Mouse (Mus musculus) spleen, embryonic (tissue): ENCODE results near the gene Clec16a.

ENCODE experiments used
- CTCF ChIA-PET: fragments of 350-600 bp; sonication (Branson Sonifier 250); formaldehyde crosslinking; loops from one replicate; lab custom pipeline; 2022; lab: Charles Lee

Clec16a gene

DNA sequence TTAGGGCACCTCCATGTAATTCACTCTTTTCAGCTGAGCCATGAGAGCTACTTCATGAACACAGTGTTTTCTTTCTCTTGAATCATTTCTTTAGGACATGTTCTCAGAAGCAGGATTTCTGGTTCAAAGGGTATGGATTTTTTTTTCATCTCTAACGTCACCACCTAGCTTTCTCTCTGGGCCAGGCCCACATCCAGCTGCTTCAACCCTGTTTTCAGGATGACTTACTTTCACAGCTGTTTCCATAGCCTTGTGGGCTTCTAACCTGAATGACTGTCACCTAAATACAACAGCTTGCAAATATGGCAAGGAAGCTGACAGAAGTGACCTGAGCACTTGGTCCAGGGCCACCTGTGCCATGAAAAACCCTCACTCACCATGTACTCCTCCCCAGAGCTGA, 96.0 kb downstream of the Clec16a start:
- CTCF ChIA-PET: interaction anchor here (0.5 to 0.6 kb wide), 2 partner anchors 83 to 87 kb away, joined by 3 read pairs; no protein-coding TSS in a partner anchor

DNA sequence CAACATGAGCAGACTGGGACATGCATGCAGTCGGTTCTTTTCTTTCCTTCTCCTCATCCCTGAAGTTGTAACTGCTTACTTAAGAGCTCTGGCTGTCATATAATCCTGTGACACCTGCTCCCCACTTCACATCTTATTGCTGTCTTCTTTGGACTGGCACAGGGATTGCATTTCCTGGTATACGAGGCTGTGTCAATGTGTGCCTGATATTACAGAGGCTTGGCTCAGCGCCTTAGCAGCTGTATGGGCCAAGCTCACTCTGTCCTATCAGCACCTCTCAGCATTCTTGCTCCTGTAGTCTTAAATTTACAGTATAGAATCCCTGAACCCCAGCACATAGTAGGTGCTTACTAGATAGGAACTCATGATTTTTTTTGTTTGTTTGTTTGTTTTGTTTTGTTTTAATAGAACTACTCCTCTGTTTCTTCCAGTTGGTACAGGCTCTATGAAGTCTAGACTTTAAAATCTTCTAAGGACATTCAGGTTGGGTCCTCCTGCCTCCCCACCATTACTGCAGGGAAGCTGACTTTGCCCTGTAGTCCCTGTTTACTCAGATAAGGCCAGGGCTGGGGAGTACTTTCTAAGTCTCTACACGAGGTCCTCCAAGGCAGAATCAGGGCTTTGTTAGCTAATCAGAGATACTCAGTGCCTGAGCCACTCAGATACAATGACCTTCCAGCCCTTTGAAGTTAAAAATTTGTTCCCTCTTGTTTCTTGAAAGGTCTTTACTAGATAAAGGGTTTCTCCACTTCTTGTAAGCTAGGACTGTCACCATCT, 97.9 kb downstream of the Clec16a start:
- CTCF ChIA-PET: no interaction called here

GRCm38 (mm10) chr16:10644238-10644637, 99.1 kb downstream of the Clec16a start:
- CTCF ChIA-PET: no interaction called here

DNA sequence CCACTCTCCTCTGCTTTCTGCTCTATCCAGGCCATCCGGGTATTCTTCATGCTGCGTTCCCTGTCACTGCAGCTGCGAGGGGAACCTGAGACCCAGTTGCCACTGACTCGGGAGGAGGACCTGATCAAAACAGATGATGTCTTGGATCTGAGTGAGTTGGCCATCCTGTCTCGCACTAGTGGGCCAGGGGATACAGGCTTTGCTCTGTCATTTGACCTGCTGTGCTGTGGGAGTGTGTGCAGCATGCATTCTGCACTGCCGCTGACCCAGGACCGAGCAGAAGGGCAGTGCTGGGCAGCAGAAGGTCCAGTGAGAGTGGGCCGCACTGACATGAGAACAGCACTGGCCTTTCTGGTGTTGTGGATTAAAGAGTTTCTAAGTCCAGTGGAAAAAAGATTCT, 99.6 kb downstream of the Clec16a start:
- CTCF ChIA-PET: no interaction called here

DNA sequence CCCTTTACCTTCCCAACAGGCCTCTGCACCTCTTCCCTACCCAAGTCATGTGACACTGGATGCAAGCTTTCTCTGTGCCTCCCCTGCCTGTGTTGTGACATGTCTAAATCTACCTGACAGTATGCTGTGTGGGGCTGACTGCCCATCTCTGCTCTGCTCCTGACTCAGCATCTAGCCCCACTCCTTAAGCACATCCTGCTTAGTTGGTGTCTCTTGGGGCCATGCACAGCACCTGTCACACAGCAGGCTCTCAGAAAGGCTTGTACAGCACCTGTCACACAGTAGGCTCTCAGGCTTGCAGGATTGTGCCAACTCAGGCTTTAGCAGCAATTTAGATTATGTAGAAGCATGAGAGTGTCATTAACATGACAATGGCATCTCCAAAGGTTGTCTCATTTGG, 106.7 kb downstream of the Clec16a start:
- CTCF ChIA-PET: no interaction called here

GRCm38 (mm10) chr16:10652935-10653334, 107.8 kb downstream of the Clec16a start:
- CTCF ChIA-PET: no interaction called here

- CTCF ChIA-PET: interaction anchor here (0.7 kb wide), 1 partner anchor 11 kb away, joined by 4 read pairs; no protein-coding TSS in a partner anchor
Observed at GRCm38 (mm10) chr16:10655236-10655635, 110.1 kb downstream of the Clec16a start.

DNA sequence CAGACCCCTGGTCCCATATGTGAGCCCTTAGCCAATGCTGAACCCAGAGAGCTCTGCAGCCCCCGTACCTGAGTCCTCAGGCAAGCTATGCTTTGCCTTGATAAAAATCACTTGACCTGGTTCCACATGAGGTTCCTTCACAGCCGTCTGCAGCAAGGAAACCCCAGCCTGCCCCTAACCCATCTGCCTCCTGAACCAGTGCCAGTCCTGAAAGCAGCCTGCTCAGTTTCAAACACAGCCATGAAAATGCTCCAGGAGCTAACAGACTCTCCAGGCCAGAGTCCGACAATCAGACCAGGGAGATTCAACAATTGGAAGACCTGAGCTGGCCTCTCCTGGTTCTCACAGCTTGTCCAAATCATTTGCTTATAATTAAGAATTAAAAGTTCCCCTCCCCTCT, 110.8 kb downstream of the Clec16a start:
- CTCF ChIA-PET: interaction anchor here (0.5 kb wide), 1 partner anchor 93 kb away, joined by 4 read pairs; no protein-coding TSS in a partner anchor

DNA sequence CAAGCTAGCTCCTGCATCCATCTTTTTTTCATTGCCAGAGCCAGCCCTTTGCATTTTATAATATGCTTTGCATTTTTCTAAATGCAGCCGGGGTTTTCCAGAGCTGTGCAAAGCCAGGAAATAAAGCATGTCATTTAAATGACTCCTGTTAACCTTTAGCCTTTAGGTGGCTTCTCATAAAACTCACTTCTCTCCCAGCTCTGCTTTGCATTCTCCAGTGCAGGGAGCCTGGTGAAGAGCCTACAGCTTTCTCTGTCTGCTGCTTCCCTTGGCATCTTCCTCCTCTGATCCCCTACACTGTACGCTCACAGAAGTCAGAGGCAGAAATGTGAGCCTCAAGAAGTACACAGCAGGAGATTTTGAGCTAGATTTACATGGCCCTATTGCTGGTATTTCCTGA, 111.3 kb downstream of the Clec16a start:
- CTCF ChIA-PET: no interaction called here

DNA sequence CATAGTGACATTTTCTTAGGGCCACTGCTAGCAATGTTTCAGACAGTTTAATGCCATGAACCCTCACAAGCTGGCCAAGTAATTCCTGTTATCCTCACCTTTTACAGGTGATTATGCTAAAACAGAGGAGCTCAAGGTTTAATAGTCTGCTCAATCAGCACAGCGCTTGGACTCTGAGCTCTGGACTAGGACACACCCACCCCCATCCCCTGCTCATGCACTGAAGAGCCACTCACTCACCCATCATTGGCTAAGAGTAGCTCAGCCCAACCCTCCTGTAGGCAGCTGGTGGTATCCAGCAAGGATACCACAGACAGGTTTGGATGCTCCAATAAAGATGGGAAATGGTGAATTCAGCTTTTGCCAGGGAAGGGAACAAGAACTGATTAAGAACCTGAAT, 111.8 kb downstream of the Clec16a start:
- CTCF ChIA-PET: no interaction called here

- CTCF ChIA-PET: interaction anchor here (0.5 to 0.6 kb wide), 2 partner anchors 104 to 198 kb away, joined by 3 to 9 read pairs; no protein-coding TSS in a partner anchor
Observed at GRCm38 (mm10) chr16:10659211-10659610, 114.1 kb downstream of the Clec16a start.

DNA sequence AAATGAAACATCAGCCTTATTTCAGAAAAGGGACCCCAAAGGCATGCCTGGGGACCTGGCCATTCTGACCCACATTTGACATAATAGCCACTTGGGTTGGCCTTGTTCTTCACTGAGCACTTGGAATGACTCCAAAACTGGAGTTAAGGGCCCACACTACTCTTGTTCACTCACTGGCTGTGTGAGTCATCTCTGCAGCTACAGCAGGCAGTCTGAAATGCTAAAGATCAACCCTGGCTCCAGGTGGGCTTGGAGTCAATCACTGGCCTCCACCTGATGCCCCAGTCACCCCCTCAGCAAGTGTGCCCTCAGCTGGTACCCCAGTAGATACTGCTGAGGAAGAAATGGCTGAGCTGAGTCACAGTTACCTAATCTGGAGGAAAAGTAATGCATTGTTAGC, 115.4 kb downstream of the Clec16a start:
- CTCF ChIA-PET: no interaction called here

- CTCF ChIA-PET: no interaction called here
Observed at GRCm38 (mm10) chr16:10661385-10661784, 116.2 kb downstream of the Clec16a start.

DNA sequence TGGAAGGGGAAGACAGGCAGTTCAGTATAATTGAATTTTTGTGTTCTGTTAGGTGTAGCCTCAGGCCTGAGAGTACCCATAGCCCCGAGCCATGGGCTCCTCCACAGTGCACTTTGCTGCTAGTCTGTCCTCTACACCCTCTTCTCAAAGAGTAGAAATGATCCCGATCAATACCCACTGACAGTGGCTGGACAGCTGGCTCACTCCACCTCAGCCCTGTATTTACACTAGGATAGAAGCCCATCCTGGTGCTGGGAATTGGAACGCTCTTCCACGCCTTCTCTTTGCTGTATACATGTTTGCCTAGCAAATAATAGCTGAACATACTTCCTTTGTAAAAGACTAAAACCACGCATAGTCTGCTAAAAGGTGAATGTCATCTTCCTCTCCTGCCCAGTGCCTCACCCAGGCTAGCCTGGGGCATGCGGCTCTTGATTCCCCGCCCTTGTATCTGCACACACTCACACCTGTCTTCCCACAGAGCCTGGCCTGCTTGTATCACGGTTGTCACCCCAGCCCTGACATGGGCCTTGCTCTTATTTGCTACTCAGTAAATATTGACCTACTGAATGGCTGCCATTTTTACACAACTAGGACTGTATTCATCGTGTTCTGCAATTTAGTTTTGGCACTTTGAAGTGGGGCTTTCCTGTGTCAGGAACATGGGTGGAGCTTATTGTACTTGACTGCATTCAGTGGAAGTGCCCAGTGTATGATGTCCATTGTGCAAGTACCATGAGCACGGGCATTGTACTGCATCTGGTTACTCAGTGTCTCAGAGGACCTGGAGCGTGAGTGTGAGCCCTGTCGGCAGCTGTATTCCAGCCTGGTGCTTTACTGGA, 119.0 kb downstream of the Clec16a start:
- CTCF ChIA-PET: interaction anchor here (0.6 kb wide), 1 partner anchor 84 kb away, joined by 3 read pairs; no protein-coding TSS in a partner anchor

DNA sequence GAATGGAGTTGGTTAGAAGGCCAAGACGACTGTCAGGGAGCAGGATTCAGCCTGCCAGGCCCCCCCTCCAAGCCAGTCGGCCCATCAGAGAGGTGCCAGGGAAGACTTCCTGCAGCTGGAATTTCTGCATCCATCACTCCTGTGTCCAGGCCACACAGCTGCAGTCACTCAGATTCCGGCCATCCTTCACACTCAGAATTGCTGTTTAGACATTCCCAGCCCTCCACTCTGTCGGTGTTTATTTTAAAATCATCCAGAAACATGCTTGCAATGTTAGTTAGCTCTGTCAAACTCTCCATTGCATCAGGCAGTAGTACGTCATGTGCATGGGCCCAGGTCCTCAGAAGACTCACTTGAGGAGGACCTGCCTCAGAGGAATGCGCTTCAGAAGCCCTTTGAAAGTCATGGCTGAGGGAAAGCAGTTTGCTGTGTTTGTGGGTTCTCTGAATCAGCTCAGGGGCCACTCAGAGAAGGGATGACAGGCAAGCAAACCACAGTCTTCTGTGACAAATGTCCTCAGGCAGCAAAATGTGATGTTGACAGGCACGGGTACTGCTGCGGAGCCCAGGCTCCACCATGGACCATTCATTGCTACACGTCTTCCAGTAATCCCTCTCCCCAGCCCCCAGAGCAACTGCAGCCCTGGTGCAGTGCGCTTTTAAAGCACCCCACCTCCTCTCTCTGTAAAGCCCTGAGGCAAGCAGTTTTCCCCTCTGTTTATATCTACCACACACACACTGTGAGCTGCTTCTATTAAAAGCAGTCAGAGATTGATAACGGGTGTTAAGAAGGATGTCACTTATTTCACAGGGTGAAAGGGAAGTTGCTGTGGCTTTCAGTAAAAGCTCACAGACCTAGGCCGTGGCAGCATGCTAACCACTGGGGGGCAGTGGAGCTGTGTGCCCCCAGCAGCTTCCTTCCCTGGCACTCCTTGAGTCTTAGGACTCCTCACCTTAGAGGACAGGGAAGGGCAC, 120.1 kb downstream of the Clec16a start:
- CTCF ChIA-PET: interaction anchor here (0.6 kb wide), 1 partner anchor 10 kb away, joined by 4 read pairs; no protein-coding TSS in a partner anchor

GRCm38 (mm10) chr16:10666766-10667165, 121.6 kb downstream of the Clec16a start:
- CTCF ChIA-PET: no interaction called here

DNA sequence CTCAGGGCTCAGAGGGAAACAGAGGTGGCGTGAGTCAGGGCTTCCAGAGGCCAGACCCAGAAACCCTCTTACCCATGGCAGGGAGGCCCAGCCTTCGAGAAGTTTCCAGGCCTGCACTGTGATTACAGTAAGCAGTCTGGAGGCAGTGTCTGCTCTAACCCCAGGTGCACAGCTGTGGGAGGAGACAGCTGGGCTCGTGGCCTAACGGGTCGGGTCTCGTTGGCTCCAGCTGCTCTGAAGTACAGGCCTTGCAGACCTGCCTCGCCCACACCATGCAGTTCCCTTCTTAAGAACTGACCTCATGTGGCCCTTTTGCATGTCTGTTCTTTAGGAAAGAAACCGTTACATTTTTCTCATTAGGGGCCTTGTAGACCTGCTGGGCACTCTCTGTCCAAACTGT, 123.3 kb downstream of the Clec16a start:
- CTCF ChIA-PET: no interaction called here

DNA sequence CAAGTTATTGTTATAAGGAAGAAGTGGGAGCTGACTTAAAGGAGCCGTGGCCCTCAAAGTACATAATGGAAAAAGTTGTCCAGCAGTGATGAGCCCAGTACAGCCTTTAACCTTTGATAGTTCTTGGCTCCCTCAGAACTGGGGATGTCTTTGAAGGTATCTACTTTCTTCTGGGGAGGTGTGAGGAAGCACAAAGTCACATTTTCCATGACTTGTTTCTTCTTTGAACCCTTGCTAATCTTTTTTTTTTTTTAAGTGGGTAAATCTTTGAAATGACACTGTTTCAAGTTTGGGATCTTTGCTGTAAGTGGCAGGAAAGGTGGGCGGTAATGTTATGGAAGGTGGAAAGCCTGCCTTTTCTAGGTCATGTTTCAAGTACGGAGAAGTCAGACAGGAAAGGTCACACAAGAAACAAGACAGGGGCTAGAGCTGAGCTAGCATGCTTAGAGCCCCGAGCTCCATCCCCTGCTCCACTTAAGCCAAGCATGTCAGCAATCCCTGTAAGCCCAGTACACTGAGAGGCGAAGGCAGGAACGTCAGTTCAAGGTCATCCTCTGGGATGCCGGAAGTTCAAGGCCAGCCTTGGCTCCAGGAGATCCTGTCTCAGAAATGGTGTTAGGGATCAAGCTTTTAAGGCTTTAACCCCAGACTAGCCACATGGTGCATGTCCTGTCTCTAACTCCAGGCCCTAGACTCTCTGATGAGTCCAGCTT, 124.0 kb downstream of the Clec16a start:
- CTCF ChIA-PET: interaction anchor here (0.7 kb wide), 1 partner anchor 70 kb away, joined by 3 read pairs; no protein-coding TSS in a partner anchor

GRCm38 (mm10) chr16:10669936-10670335, 124.8 kb downstream of the Clec16a start:
- CTCF ChIA-PET: interaction anchor here (0.7 kb wide), 1 partner anchor 70 kb away, joined by 3 read pairs; no protein-coding TSS in a partner anchor

GRCm38 (mm10) chr16:10672490-10672889, 127.4 kb downstream of the Clec16a start:
- CTCF ChIA-PET: no interaction called here
